Mouse (Mus musculus) ES-E14 (cell line): ENCODE data around the gene Cyb5d1.

Source experiments
- HCFC1 ChIP-seq: IDR thresholded peaks from 2 replicates; pipeline ENCODE4 v1.6.1; 2012; ENCODE audit warnings: low read length, inconsistent platforms, borderline replicate concordance; ENCODE audit not compliant: insufficient read depth
- MAFK ChIP-seq: IDR thresholded peaks from 2 replicates; pipeline ENCODE4 v1.6.1; 2014; ENCODE audit warnings: mild to moderate bottlenecking, low read depth, low read length, inconsistent platforms; ENCODE audit not compliant: insufficient read depth
- ZC3H11A ChIP-seq: IDR thresholded peaks from 2 replicates; pipeline ENCODE4 v1.6.1; 2012; ENCODE audit warnings: low read depth, mild to moderate bottlenecking, inconsistent platforms, low read length, borderline replicate concordance

DNA sequence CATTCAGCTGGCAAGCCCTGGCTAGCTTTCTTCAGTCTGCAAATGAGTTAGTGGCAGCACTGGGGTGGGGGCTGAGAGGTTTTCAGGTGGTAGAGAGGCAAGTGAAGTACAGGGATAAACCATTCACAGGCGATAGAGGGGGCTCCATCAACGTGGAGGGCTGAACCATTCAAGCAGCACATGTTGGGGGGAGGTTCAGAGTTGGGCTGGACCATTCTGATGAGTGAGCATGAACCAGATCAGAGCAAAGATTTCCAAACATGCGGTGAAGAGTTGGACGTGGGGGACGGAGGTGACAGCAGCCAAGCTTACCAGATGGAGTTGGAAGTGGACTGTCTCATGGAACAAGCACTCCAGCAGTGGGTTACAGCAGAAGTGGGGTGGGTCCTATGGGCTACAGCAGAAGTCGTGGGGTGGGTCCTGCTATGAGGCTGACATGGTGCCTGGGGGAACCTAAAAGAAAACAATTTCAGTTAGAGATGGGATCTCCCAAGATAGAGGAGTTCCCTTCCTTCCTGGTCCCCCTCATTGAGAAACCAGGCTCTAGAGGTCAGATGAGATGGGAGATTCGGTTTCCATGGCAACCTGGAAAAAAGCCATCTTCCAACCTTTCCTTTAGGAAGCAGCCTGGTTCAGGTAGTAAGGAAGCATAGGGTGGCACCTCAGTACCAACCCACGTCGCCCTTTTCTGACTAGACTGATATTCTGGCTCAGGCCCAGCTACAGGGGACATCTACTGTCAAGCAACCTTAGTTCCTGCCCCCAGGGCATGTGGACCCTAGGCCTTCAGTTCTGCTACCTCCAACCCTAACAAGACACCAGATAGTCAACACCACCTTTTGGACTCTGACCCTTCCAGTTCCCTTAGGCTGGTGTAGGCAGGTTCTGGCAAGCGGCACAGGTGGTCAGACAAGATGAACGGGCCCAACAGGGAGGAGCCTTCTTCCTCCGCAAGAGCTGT is 18.1 kb upstream of the Cyb5d1 start, which contains the start of gene Kdm6b:
- TF ChIP-seq ZC3H11A (no peak), MAFK (no peak), HCFC1 (no peak)
